Mouse (Mus musculus) lung, adult 2 months (tissue): ENCODE measurements at regions not wholly inside any gene's neighbourhood (a gene's known extent, or its start where the extent isn't known, plus 50 kb on each side); places are given as distances from the start of the nearest gene placed in this dataset.

Experiments
- DNase-seq: peaks from one replicate; pipeline ENCODE4 v3.0.0; 2022
- H3K4me1 ChIP-seq: fragments of 200-500 bp; 2 replicates; pipeline ENCODE4 v1.6.1; 2011; ENCODE audit warnings: low read length; ENCODE audit not compliant: control insufficient read depth, insufficient read depth
- H3K4me3 ChIP-seq: fragments of 200-500 bp; replicated peaks from 2 replicates; pipeline ENCODE3; 2011; ENCODE audit warnings: low read depth, mild to moderate bottlenecking, control low read depth, low read length; ENCODE audit errors: extremely low read depth
- CTCF ChIP-seq: fragments of 200-500 bp; IDR thresholded peaks from 2 replicates; pipeline ENCODE4 v1.5.1; 2011; ENCODE audit warnings: mild to moderate bottlenecking, low read length, control low read depth; ENCODE audit not compliant: insufficient read depth
- POLR2A ChIP-seq: fragments of 200-500 bp; IDR thresholded peaks from 2 replicates; pipeline ENCODE4 v1.6.1; 2011; ENCODE audit warnings: low read depth, mild to moderate bottlenecking, control low read depth, low read length, borderline replicate concordance; ENCODE audit errors: extremely low read depth
- WGBS: fragments of 180-500 bp; shearing (Covaris S2); methylation state at CpG from one replicate; pipeline ENCODE4 v1.1.7; 2018; 5-methylcytosine and 5-hydroxymethylcytosine counted together

DNA sequence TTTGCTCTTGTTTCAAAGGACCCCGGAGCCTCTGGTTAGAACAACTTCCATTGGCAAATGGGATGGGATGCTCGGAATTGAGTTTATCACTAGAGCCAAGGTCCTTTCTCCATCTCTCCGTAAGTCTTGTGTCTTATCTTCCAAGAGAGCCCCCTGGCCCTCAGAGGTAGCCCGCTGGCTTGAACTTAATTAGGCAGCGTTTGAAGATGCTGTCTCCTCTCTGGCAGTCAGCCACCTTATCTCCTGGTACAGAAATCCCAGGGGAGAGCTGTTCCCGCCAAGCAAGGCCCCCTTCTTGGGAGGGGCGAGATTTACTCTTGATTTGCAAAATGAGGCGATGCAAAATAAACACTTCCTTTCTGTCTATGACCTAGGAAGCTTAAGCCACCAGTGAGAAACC is 395.2 kb upstream of the Kazn start:
- TF ChIP-seq CTCF, result no peak
- no peak for TF ChIP-seq POLR2A
- H3K4me1 ChIP-seq, result no peaks in the 10 kb centered on the region
- 45% methylated on average over 8 of the region's 8 CpGs for WGBS
- no peak overlapping the region for H3K4me3 ChIP-seq
- DNase-seq, result no peak

DNA sequence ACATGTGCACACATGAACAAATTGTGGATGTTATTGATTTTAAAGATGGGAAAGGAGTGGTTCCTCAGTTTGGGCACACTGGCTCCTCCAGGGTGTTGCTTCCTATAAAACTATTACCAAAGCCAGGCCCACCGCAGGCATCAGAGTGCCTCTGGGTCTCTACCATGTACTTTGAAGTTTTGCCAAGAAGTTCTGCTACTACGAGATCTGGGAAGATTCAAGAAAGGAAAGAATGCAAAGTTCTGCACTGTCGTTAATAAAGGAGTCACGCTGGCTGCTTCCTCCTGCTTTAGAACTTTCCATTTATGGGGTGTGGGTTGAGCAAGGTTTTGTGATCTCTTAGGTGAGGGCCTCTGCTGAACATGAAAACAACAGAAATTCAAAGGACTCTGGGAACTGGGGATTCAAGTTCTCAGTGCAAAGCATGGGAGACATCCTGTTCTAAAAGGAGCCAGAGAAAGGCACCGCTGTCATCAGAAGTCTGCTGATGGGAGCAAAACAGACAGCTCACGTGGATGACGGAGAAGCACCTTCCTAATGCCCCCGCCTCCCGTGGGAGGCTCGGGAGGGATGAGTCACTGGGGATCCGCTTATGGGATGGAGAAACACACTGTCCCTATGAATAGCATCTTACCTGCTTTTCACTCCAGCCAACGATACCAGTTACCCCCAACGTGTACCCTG is 394.6 kb upstream of the Kazn start:
- TF ChIP-seq CTCF, result no peak
- no peak for TF ChIP-seq POLR2A
- H3K4me1 ChIP-seq, result no peaks in the 10 kb centered on the region
- 63% methylated on average over 13 of the region's 13 CpGs for WGBS
- no peak for DNase-seq
- no peak overlapping the region for H3K4me3 ChIP-seq

- no peak for DNase-seq
- 57% methylated on average over 8 of the region's 8 CpGs for WGBS
- Histone ChIP-seq H3K4me3 (no peak overlapping the region), H3K4me1 (no peaks in the 10 kb centered on the region)
- no peak for TF ChIP-seq CTCF
- no peak for TF ChIP-seq POLR2A
Observed at GRCm38 (mm10) chr4:142626503-142627194, 387.4 kb upstream of the Kazn start.

DNA sequence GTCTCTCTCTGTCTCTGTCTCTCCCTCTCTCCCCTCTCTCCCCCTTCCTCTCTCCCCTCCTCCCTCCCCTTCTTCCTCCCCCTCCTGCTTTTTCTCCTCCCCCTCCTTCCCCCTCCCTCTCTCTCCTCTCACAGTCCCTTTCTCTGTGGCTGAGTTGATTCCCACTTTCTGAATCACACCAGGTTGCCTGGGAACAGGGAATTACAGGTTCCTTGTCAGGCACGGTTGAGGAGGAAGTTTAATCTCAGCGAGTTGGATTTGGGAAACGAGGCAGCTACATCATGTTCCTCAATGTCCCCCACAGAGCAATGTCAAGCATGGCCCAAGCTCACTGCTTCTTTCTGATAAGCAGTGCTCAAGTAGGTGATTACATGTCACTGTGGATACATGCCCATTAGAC is 386.3 kb upstream of the Kazn start:
- Histone ChIP-seq H3K4me3 (no peak overlapping the region), H3K4me1 (no peaks in the 10 kb centered on the region)
- no peak for TF ChIP-seq CTCF
- no peak for TF ChIP-seq POLR2A
- no peak for DNase-seq
- 45% methylated on average over 3 of the region's 3 CpGs for WGBS

DNA sequence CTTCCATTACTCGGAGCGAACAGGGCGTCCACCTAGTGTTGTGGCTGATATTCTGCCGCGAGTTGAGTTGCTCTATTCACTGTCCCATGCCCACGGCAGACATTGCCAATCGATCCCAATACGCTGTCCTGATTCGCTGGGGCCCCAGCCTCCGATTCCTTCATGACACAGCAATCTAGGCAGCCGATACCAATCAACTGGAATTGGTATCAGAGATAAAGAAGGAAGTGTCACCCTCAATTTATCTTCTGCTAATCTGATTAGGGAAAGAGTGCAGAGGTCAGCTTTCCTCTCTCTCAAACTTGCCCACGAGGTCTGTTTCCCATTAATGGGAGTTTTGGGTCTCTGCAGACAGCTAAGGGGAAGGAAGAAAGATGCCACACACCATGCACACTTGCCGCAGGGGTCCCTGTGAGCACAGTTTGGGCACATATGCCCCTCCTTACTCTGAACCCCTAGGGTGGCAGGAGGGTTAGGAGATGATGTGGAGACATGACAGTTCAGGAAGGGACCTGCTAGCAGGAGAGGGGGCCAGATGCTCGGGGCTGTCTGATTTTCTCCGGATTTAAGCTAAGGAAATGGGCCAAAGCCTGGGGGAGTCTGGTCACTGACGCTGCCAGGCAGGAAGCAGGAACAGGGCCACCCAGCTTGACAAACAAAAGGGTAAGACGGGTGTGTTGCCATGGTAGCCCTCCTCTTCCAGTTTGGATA is 383.1 kb upstream of the Kazn start:
- WGBS, result 47% methylated on average over 17 of the region's 17 CpGs
- H3K4me1 ChIP-seq, result no peaks in the 10 kb centered on the region
- no peak for DNase-seq
- TF ChIP-seq POLR2A, result no peak
- no peak for TF ChIP-seq CTCF
- H3K4me3 ChIP-seq, result no peak overlapping the region

- DNase-seq, result no peak
- TF ChIP-seq CTCF (no peak), POLR2A (no peak)
Observed at GRCm38 (mm10) chr4:142619396-142619795, 380.2 kb upstream of the Kazn start.

GRCm38 (mm10) chr4:142618770-142619169 is 379.6 kb upstream of the Kazn start:
- Histone ChIP-seq H3K4me3 (no peak overlapping the region), H3K4me1 (no peaks in the 10 kb centered on the region)
- no peak for DNase-seq
- WGBS, result 28% methylated on average over 4 of the region's 4 CpGs
- no peak for TF ChIP-seq POLR2A
- TF ChIP-seq CTCF, result no peak

More at GRCm38 (mm10) chr4:142619396-142619795, 380.2 kb upstream of the Kazn start:
- no peak overlapping the region for H3K4me3 ChIP-seq
- H3K4me1 ChIP-seq, result no peaks in the 10 kb centered on the region
- WGBS, result 59% methylated on average over 8 of the region's 8 CpGs

DNA sequence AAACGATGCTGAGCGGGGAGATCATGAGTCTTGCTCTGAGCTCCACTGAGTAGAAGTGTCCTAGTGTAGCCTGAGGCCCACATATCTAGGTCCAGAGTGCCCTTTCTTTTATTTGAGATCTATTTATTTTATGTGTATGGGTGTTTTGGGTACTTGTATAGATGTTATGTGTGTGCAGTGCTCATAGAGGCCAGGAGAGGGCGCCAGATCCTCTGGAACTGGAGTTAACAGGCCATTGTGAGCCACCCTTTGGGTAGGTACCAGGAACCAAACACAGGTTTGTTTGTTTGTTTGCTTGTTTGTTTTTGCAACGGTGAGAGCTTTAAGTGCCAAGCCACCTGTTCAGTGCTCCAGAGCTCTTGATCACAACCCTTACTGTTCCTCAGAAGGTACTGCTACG is 378.5 kb upstream of the Kazn start:
- no peak overlapping the region for H3K4me3 ChIP-seq
- WGBS, result 72% methylated on average over 5 of the region's 5 CpGs
- TF ChIP-seq POLR2A (no peak), CTCF (0 out of 2 replicates have a peak, but pooled peaks have one; percentile 6)
- H3K4me1 ChIP-seq, result no peaks in the 10 kb centered on the region
- no peak for DNase-seq

DNA sequence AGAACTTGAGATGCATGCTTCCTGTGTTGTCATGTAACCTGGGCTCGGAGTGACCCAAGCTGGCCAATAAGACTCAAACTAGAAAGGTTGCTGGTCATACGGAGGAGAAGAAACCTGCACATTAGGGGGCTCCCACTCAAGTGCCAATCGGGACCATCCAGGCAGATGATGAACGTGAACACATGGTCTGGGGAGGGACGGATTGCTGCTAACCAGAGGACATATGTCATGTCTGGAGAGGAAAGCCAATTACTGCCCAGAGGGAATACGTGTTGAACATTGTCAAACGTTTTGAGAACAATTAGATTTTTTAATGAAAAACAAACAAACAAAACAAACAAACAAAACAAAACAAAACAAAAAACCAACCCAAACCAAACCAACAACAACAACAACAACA is 377.7 kb upstream of the Kazn start:
- no peak for DNase-seq
- 81% methylated on average over 7 of the region's 7 CpGs for WGBS
- Histone ChIP-seq H3K4me1 (no peaks in the 10 kb centered on the region), H3K4me3 (no peak overlapping the region)
- TF ChIP-seq POLR2A, result no peak
- no peak for TF ChIP-seq CTCF

DNA sequence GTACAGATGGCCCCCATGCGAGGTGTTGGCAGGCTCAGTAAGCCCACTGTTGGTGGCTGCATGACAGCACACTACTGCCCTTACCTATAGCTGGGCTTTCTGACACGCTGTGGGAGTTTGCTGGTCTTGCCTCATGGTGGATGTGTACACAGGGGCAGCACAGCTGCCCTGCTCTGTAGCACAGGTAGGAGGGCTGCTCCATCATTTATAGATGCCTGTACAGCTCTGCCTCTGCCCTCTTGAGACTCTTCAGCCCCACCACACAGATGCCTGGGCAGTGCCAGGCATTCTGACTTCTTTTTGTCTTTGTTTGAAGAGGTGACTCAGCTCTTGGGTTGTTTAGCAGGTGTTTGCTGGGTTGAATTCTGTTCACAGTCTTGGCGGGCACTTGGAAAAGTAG is 365.9 kb upstream of the Kazn start:
- TF ChIP-seq CTCF (no peak), POLR2A (no peak)
- no peak for DNase-seq
- WGBS, result 63% methylated on average over 3 of the region's 3 CpGs
- H3K4me3 ChIP-seq, result no peak overlapping the region
- H3K4me1 ChIP-seq, result no peaks in the 10 kb centered on the region
